Mouse (Mus musculus) stomach, postnatal 0 days (tissue): Measurements from ENCODE around the gene Tpra1.
A peak's percentile ranks its signal among the peaks of the same experiment; 100 is the strongest.

Source experiments
- CTCF ChIP-seq: IDR thresholded peaks from 2 replicates; pipeline ENCODE4 v1.5.1; 2016; ENCODE audit warnings: antibody characterized with exemption, low read depth, mild to moderate bottlenecking, moderate library complexity
- EP300 ChIP-seq: optimal IDR thresholded peaks from 2 replicates; pipeline ENCODE3; 2016; ENCODE audit warnings: antibody characterized with exemption

DNA sequence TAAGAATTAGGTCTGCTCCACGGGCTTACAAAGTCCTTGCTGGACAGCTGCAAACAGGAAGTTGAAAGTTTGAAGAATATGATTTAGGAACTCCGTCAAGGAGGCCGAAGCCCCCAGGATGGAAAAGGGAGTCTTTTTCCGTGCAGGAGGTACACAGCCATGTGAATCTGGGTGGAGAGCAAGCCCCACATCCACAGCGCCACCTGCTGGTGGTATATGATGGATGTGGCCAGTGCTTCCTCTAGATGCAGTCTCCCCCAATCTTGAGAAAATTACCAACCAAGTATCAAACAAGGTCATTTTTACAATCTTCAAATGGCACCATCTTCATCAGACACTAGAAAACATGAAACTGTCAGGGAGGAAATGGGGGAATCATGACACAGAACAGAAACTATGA is 8.5 kb upstream of the Tpra1 start:
- peak; percentile 92 for TF ChIP-seq CTCF
- TF ChIP-seq EP300 = no peak
